In the genomic region with DNA sequence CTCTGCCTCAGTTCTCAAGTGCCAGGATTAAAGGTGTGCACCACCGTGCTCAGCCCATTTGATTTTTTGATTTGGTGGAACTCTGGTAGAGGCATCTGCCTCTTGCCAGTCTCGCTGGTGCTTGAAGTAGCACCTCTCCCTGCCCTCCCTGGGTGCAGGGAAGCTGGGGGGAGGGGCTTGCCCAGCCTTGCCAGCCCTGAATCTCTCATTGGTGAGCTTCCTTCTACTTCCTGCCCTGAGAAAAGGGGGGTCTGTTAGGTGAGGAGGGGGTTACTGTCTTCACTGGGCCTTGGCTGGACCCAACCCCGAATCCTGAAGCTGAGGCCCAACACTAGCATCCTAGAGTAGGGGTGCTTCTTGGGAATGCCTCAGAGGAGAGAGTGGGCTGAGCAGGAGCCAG, we compare ENCODE assay signal across 8 mouse cellular contexts. TPM values are rescaled to one million over a fixed set of nuclear protein-coding genes. Genes with fewer than 3 reads are reported as not detected.
DNase-seq lines count a peak whose midpoint lies in the region; ATAC-seq lines count a peak whose summit lies in the region.

No protein-coding gene starts in this region.

- no peaks in the 10 kb centered on the region for H3K27me3 ChIP-seq in heart, embryonic 10.5 days (ENCODE audit: insufficient read depth, poor library complexity, severe bottlenecking)
- no peaks in the 10 kb centered on the region for H3K27me3 ChIP-seq in megakaryocyte, embryonic 14.5 days (replicated peaks)
- H3K27me3 ChIP-seq in hindbrain, embryonic 15.5 days: no peaks in the 10 kb centered on the region
- H3K27me3 ChIP-seq in neural tube, embryonic 15.5 days (replicated peaks): no peaks in the 10 kb centered on the region

- H3K4me1 ChIP-seq in heart, embryonic 10.5 days: peaks cover 81% of the 10 kb centered on the region
- peaks cover 92% of the 10 kb centered on the region for H3K4me1 ChIP-seq in megakaryocyte, embryonic 14.5 days
- peaks cover 81% of the 10 kb centered on the region for H3K4me1 ChIP-seq in hindbrain, embryonic 15.5 days (replicated peaks)
- peaks cover 78% of the 10 kb centered on the region for H3K4me1 ChIP-seq in neural tube, embryonic 15.5 days

- peak overlapping the region; percentile 54 for H3K27ac ChIP-seq in heart, embryonic 10.5 days
- 0 out of 2 replicates have a peak overlapping the region, but pooled peaks have one; percentile 100 for H3K27ac ChIP-seq in hindbrain, embryonic 15.5 days (replicated peaks)
- H3K27ac ChIP-seq in neural tube, embryonic 15.5 days (replicated peaks): 0 out of 2 replicates have a peak overlapping the region, but pooled peaks have one; percentile 77

- peaks cover 74% of the 10 kb centered on the region for H3K36me3 ChIP-seq in heart, embryonic 10.5 days
- peaks cover 96% of the 10 kb centered on the region for H3K36me3 ChIP-seq in megakaryocyte, embryonic 14.5 days (replicated peaks; ENCODE audit: low read length)
- H3K36me3 ChIP-seq in hindbrain, embryonic 15.5 days: peaks cover 32% of the 10 kb centered on the region
- H3K36me3 ChIP-seq in neural tube, embryonic 15.5 days: peaks cover 37% of the 10 kb centered on the region

- H3K4me2 ChIP-seq in hindbrain, embryonic 15.5 days: peak overlapping the region; percentile 90
- peak overlapping the region; percentile 96 for H3K4me2 ChIP-seq in neural tube, embryonic 15.5 days

- WGBS in heart, embryonic 10.5 days: 75% methylated on average over 3 of the region's 3 CpGs
- WGBS in hindbrain, embryonic 15.5 days: 69% methylated on average over 3 of the region's 3 CpGs
- WGBS in neural tube, embryonic 15.5 days: 16% methylated on average over 3 of the region's 3 CpGs

- ATAC-seq in megakaryocyte, adult 5-6 weeks (ENCODE audit: poor library complexity, severe bottlenecking): no peak
- no peak for ATAC-seq in hindbrain, embryonic 15.5 days (ENCODE audit: low FRiP score, low read depth)
- no peak for ATAC-seq in neural tube, embryonic 15.5 days (ENCODE audit: low FRiP score)

- no peak overlapping the region for H3K4me3 ChIP-seq in heart, embryonic 10.5 days
- peak overlapping the region; percentile 90 for H3K4me3 ChIP-seq in megakaryocyte, embryonic 14.5 days (replicated peaks)
- no peak overlapping the region for H3K4me3 ChIP-seq in hindbrain, embryonic 15.5 days
- H3K4me3 ChIP-seq in neural tube, embryonic 15.5 days (replicated peaks): no peak overlapping the region

- H3K9ac ChIP-seq in hindbrain, embryonic 15.5 days: no peak overlapping the region
- H3K9ac ChIP-seq in neural tube, embryonic 15.5 days (replicated peaks): peak overlapping the region; percentile 18; the same call in 1 of the 2 replicates

- H3K9me3 ChIP-seq in heart, embryonic 10.5 days: no peaks in the 10 kb centered on the region
- no peaks in the 10 kb centered on the region for H3K9me3 ChIP-seq in megakaryocyte, embryonic 14.5 days
- H3K9me3 ChIP-seq in hindbrain, embryonic 15.5 days: no peaks in the 10 kb centered on the region
- H3K9me3 ChIP-seq in neural tube, embryonic 15.5 days (replicated peaks): no peaks in the 10 kb centered on the region

- no peak for DNase-seq in heart, embryonic 10.5 days (ENCODE audit: low spot score)
- no peak for DNase-seq in heart, adult 18-20 months
- DNase-seq in frontal cortex, adult 2 months (ENCODE audit: extremely low spot score in 1 of 2, low spot score in 1 of 2): no peak
- DNase-seq in frontal cortex, postnatal 36 days (ENCODE audit: low spot score in 2 of 2): no peak

RNA-seq across cellular contexts. Expression of a gene that starts 7.2 kb away (rescaled TPM):
- 17.6 and 22.0 TPM in 2 replicates for polyA plus RNA-seq in heart, embryonic 10.5 days (2016; fragmentation: Nextera tagmentation; extraction: Ambion mirVana)
- total RNA-seq in heart, adult 18-20 months (2021): 10 to 100 TPM; 33.9 to 38.8 TPM
- polyA plus RNA-seq in megakaryocyte, embryonic 14.5 days (2012; ENCODE audit: insufficient read depth, low replicate concordance): 207 and 435 TPM in 2 replicates
- total RNA-seq in megakaryocyte, adult 5-6 weeks (2015): 14.1 and 18.2 TPM in 2 replicates
- total RNA-seq in megakaryocyte, adult 5-6 weeks (2017): 18.0 and 20.1 TPM in 2 replicates
- polyA plus RNA-seq in hindbrain, embryonic 15.5 days (2015; fragmentation: Nextera tagmentation; extraction: Ambion mirVana): 27.8 and 31.9 TPM in 2 replicates
- polyA plus RNA-seq in neural tube, embryonic 15.5 days (2015; fragmentation: Nextera tagmentation; extraction: Ambion mirVana): 23.5 and 25.5 TPM in 2 replicates
- 58.6 and 60.6 TPM in 2 replicates for polyA plus RNA-seq in frontal cortex, adult 2 months (2012; rRNA removed)
